Mouse (Mus musculus): ENCODE data around the gene Epha1.

DNA sequence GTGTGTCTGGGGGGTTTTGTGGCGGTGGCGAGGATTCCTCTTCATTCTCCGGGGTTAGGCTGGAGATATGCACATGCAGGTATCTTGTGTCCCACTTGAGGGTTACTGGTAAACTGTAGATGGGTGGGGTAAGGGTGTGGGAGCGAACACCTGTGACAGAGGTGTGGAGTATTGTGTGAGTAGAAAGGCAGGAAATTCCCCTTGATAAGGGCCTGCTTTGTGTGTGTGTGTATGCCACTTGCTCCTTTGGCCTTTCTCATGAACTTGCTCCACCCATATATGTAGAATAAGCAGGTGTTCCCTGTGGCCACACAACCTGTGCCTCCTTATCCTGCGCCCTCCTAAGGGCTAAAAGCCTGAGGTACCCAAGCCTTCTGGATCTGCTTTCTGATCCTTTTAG lies 16.2 kb downstream of the Epha1 start:
- TF ChIP-seq CTCF (IDR thresholded peaks at IDR 0.05; ENCODE audit: insufficient read depth, low read depth, low read length) (no peak), POLR2A (IDR thresholded peaks at IDR 0.05; ENCODE audit: insufficient read depth, low read depth, low read length) (no peak)
